Mouse (Mus musculus) cerebellum, postnatal 25 days (tissue): ENCODE data around the gene Dpp6.
A peak's percentile ranks its signal among the peaks of the same experiment; 100 is the strongest.

Experiments
- DNase-seq, 2 experiments: peaks; one replicate each; pipeline ENCODE4 v3.0.0; 2021; ENCODE audit warnings: mixed read lengths in 2 of 2

Gene Dpp6

DNA sequence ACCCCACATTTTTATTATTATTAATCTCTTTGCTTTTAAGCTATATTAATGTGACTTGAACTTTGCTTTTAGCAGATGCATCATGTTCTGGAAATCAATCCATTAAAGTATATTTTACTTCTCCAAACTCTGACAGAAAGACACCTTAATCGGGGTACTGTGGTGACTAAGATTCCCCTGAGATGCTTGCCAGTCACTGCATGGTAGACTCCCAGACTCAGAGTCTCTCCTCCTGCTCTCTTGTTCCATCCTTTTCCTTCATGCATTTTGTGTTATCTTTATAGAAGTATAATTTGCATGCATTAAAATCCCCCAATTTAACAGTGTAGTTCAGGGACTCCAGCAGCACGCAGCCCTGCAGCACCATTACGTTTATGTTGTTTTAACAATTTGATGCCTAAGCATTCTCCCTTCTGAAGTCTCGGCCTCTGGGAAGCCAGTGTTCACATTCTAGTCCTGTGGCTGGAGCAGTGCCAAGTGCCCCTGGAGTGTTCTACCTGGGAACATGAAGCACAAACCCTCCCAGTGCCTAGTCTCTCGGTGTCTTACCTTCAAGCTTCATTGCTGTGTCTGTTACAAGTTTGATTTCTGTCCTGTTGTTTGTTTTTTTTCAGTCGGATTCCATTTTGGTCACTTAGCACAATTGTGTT is 153.1 kb downstream of the Dpp6 start:
- peak; percentile 34 to 64 for DNase-seq

DNA sequence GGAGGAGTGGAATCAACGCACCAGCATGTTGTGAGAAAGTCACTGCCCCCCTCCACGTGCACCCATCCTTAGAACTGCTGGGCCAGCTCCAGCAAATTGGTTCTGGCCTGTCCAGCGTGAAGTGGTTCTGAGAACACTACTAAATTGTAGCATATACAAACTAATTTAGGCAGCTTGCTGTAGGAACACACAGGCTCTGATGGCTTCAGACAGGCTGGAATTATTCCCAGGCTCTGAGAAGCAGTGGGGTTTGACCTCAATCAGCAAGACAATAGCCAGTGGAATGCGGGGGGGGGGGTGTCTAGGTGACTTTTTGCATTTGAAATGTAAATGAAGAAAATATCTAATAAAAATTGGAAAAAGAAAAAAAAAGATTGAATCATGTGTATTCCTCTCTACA is 156.2 kb downstream of the Dpp6 start:
- no peak for DNase-seq

DNA sequence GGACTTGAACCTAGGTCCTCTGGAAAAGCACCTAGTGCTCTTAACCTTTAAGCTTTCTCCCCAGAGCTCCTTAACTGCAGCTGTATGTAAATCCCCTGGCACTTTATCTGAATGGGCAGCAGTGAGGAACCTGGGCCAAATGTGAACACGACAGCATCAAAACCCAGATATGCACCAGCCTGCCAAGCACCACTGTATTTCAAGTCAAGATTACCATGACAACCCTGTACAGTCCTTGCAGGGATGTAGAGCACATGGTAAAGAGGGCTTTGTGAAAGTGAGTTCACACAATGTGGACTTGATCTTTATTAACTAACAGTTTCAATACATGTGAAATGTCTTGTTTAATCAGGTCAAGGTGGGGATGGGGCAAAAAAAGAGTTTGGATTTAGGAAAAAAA is 162.3 kb downstream of the Dpp6 start:
- no peak for DNase-seq

DNA sequence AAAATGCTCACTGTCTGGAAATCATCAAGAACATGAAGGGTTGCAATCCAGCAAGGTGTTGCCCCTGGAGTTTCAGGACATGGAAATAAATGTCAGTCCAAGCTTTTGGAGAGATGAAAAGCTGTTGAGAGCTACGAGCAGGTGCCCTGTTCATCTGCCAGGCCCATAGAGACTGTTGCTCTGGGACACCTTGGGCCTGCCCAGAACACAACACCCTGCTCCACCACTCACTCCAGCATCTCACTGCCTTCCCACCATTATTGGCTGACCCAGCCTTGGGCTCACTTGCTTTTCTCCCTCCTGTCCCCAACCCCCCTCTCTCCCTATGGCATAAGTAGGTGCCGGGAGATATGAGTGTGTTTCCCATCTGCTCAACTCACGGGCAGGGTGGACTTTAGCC is 162.8 kb downstream of the Dpp6 start:
- DNase-seq: no peak

DNA sequence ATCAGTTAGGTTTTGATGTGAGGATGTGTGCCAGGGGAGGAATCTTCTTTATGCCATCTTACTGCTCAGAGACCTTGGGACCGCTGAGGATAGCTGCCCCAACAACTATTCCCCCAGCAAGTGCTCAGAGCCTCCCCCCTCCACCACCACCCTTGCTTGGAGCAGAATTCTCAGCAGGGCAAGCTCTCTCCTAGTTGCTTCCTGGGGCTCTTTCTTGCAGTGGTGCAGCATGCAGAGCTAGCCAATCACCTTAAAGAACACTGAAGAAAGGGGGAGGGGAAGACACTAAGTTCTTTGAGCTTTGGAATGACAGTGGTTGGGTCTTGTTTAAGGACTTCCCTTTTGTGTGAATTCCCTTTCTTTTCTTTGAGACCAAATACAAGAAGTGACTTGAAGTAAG is 168.1 kb downstream of the Dpp6 start:
- DNase-seq: no peak

DNA sequence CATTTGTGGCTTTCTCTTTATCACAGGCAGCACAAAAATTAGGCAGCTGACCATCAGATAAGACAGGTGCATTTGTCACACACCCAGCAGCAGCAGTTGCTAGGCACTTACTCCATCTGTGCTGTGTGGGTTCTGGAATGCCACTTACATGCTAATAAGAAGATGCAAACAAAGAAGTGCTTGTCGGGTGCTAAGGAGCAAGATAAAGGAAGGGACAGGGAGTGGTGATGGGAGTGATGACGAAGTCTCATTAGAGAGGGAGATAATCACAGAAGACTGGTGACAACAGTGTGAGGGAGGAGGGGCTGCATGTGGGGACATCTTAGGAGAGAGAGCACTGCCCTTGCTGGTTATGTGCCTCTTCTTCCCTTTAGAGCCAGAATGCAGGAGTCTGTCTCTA is 174.6 kb downstream of the Dpp6 start:
- DNase-seq: no peak

DNA sequence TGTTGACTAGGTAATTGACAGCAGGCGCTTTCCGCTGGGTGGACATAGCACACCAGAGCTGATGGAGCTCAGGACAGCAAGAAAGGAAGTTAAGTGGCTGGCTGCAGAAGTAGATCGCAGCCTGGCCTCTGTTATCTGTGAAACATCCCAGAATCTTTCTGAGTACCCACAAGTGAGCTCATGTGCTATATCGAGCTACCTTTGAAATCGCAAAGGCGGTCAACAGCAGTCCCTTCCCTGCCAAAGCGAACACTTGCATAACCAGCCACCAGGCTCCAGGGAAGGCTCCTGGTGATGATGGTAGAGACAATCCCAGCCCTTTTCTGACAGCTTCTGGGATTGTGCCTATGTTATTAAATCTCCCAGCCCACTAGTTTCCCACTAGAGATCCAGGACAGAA is 186.5 kb downstream of the Dpp6 start:
- DNase-seq: no peak

DNA sequence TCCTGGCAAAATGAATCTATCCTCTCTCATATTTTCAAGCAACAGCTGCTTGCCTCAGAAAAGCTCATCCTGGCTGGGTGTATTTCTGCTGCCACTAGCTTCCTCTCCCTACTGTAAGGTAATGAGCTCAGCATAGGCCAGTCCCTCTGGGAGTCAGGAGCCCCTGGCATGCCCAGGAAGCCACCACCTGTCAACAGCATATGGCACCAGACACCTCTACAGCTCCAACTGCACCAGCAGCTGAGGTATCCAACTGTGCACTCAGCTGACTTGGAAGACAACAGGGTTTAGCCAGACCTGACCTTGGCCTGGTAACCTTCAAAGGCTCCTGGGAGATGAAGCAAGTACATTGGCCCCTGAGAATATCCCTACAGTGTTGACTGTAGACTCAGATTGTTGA is 192.2 kb downstream of the Dpp6 start:
- DNase-seq: peak; percentile 89 to 90

DNA sequence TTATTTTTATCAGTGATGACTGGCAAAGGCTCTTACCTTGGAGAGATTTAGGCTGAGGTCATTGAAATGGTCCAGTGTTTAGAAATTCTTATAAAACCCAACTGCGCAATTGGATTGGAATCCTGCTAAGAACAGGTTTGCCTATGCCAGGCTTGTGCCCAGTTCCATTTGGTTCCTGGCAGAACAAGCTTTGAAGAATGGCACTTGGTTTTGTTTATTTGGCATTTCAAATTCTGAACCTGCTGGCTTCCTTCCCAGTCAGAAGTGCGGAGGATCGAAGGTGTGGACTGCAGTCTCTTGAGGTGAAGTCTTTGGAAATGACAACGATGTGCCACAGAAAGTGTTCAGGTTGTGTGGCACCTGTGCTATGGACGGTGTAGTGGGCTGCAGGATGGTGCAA is 193.6 kb downstream of the Dpp6 start:
- DNase-seq: peak; percentile 78 to 81

DNA sequence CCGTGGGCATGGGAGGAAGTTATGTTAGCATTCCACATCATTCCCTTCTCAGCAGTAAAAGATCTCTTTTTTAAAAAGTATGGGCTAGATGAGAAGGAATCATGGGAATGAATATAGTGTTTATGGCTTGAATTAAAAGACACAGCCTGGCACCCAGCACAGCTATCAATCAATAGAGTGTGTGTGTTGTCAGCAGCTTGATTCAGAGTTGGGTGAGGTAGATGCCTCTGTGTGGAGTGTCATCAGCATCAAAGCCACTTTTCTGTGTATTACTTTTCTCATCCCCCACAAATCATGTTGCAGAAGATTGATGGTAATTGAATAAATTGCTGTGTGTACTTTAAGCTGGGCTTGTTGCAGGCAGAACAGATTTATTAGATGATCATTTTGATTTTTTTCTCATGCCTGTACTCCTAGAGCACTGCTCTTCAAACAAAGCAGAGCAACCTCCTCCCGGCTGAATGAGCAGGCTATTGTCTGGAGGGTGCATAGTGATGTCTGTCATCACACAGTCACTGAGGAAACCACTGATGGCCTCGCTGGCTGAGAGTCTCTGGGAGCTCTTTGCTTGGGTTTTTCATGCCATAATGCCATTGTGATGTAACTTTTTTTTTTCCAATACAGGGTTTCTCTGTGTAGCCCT is 201.4 kb downstream of the Dpp6 start:
- DNase-seq: no peak

DNA sequence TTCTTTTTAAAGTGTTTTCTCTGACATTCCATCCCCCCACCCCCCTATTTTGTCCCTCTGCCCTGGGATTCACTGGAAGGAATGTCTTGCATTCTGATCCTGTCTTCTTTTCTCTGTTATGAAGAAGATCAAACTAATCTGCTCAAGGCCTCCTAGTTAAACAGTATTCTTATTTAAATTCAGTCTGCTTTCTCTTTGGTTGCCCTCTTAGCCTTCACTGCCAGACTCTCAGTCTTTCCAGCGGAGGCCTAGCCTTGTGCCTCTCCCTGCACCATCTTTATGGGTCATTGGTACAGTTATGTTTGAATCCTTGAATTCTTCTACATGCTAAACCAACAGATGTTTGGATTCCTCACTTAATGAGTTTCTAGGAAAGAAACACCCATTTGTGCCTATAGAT is 211.6 kb downstream of the Dpp6 start:
- DNase-seq: no peak

DNA sequence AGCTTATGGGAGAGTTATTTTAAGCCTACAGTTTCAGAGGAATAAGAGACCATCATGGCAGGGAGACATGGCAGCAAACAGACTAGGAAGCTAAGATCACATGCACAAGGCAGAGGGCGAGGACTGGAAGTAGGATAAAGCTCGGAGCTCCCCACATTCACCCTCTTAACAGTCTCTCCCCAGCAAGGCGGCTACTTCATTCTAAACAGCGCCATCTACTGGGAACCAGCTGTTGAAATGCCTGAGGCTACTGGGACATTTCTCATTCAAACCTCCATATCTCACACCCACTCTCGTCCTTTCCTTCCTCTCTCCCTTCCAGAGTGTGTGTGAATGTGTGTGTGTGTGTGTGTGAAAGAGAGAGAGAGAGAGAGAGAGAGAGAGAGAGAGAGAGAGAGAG is 212.8 kb downstream of the Dpp6 start:
- peak in 1 of 2 experiments; percentile 55 for DNase-seq

DNA sequence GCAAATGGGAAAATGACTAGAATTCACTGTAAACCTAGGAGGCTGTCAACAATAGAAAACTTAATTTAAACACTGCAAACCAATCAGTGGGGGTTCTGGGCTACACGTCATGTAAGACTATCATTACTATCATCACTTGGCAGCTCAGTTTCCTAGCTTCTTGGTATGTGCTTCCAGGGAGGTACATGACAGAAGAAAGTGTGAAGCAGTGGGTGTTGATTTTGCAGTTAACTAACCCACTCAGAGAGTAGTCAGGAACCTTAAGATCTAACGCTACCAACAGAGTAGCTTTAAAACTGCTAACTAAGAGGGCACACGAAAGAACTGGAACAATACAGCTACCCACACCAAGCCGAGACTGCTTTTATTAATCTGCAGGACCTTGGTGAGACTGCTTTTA is 217.9 kb downstream of the Dpp6 start:
- DNase-seq: no peak

DNA sequence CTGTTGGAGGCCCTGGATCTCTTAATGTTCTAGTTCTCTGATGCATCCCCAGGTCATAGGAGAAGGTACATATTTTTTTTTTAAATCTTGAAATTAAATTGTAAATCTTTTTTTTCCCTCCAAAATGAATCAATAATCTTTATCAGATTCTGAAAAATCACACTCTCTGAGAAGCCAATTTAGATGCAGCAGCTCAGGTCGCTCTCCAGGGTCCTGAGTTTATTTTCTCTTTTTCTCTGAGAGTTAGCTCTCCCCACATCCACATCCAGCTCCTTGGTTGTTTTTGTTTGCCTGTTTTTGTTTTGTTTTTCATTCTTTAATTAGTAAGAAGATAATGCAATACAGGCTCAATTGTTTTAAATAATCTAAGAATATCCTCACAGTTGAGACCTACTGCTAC is 218.3 kb downstream of the Dpp6 start:
- DNase-seq: no peak

DNA sequence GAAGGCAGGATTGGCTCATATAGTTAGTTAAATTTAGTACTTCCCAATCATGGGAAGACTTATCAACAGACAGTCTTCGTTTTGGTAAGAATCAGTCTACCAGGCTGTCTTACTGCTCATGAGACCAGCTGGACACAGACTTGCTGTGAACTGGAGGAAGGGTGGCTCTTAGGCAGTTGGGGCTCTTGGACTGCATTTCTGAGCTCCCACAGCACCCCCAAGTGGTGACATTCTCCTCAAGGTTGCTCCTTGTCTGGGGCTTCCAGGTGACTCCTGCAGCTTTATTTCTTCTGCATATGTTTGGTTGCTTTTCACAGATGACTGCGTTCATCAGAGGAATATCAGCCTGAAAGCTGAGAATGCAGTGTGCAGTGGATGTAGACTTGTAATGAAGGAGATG is 218.9 kb downstream of the Dpp6 start:
- DNase-seq: peak; percentile 89 to 96

DNA sequence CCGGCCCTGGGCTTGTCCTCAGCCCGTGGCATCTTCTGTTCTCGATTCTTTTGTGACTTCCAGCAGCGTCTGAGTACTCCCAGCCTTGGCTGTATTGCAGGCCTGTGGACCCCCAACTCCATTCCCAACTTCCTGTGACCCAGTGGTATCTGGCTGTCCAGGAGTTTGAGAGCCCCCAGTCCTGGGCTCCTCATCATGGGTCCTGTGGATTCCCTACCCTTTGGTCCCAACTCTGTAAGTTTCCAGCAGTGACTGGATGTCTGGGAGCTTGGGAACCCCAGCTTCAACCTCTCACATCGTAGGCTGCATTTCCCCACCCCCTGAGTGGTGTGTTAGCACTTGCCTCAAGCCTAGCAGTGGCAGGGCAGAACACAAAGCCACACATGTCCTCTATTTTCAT is 220.8 kb downstream of the Dpp6 start:
- no peak for DNase-seq

DNA sequence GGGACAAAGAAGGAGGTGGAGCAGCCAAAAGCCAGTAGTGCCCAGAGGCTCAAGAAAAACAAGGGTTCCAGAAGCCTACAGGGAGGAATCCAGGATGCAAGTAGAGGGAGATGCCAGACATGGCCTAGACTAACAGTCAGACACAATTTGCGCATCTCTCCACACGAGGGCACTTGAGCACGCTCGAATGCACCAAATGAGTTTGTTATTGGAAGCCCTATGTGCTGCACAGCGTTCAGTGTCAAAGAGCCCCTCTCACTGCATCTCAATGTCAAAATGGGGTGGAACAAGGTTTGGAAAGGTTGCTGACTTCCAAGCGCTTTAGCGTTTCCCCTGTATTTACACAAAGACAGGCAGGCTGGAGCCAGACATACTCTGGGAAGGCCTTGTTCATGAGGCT is 231.2 kb downstream of the Dpp6 start:
- peak; percentile 84 to 87 for DNase-seq

DNA sequence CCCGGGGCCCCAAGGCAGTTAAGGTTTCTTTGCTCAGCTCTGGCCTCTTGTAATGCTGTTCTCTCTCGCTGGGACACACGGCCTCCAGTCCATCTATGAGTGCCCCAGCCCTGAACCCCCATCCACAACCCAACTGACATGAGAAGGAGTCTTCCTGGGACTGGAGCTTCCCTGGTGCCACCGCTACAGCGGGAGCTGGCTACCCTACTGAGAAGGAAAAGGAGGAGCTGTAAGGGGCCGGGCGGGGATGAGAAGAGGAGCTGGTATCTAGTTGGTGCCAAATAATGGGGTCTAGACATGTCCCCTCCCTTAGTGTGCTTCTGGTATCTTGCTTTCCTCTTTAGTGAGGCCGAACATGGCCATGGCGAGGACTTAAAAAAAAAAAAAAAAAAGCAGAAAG is 231.9 kb downstream of the Dpp6 start:
- DNase-seq: peak; percentile 43

DNA sequence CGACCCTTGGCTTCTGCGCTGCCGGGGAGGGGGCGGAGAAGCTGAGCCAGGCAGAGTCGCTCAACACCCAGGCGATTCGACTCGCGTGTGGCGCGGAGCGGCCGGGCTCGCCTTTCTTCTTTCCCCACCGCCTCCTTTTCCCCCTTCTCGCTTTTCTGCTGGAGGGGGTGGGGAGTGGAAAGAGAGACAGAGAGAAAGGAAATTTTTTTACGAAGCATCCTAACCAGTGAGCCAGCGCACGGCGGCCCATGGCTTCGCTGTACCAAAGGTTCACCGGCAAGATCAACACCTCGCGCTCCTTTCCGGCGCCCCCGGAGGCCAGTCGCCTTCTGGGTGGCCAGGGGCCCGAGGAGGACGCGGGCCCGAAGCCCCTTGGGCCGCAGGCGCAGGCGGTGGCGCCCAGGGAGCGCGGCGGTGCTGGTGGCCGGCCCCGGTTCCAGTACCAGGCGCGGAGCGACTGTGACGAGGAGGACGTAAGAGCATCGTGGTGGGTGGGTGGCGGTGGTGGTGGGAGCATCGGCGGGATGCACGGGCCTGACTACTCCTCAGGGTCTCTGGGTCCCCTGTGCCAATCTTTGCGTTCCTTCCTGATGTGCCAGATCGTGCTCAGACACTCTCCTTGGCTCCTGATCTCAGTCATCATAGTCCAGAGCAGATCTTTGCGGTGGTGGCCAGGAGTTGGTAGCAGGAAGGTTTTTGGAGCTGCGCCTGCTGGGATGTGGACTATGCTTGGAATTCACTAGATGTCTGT is 232.5 kb downstream of the Dpp6 start:
- peak; percentile 65 to 67 for DNase-seq

DNA sequence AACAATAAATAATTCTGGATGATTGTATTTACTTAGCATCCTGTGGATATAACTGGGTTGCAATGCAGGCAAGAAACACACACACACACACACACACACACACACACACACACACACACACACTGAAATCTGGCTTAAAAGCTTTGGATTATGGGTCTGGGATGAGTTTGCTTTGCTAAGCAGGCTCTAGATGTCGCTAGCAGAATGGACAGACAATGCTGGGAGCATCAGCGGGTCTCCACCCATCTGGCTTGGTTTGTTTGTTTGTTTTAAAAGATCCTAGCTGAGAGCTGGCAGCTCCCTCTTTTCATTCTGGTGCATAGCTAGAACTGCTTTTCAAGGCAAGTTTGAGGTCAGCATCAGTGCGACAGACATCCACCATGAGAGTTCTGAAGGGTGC is 234.2 kb downstream of the Dpp6 start:
- peak; percentile 53 to 68 for DNase-seq

DNA sequence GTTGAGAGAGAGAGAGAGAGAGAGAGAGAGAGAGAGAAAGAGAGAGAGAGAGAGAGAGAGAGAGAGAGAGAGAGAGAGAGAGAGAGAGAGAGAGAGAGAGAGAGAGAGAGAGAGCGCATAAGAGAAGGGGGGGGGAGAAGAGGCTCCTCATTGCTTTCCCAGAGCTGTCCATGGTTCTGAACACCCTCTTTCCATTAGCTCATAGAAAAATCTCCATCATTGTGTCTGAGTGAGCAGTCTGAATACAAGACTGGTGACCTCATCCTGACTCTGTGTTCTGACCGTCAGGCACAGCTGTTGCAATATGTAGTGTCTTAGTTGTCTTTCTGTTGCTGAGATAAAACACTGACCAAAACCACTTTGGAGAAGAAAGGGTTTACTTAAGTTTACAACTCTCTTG is 235.4 kb downstream of the Dpp6 start:
- DNase-seq: no peak

DNA sequence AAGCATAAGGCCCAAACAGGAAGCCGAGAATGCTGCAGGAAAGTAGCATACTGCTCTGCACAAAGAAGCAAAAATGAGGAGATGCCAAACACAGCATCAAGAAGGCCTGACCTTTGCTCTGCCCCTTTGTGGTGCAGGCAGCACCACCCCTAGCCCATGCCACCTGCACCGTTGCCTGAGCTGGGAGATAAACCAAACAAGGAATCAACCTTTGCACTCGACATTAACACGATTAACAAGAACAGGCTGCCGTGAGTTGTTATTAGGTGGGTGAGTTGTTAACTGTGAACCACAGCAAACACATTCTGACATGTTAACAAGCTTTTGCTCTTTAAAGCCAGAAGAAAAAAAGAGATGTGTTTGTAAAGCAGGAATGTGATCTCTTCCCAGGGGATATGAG is 239.4 kb downstream of the Dpp6 start:
- DNase-seq: no peak

DNA sequence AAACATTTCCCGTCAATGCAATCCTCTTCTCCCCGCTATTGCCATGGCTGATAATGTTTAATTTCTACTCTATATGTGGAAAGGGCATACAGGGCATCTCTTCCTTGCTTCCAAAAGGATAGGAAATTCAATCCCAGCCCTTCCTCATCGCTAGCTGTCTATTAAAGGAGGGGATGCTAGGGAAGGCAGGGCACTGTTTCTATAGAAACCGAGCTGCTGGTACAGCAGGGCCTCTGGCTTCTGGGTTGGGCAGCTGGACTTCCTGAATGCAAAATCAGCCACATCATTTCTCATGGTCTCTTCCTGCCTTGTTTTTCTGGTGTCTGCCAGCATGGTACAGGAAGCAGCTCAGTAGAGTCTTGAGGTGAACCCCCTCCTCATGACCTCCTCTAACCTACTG is 243.1 kb downstream of the Dpp6 start:
- no peak for DNase-seq

DNA sequence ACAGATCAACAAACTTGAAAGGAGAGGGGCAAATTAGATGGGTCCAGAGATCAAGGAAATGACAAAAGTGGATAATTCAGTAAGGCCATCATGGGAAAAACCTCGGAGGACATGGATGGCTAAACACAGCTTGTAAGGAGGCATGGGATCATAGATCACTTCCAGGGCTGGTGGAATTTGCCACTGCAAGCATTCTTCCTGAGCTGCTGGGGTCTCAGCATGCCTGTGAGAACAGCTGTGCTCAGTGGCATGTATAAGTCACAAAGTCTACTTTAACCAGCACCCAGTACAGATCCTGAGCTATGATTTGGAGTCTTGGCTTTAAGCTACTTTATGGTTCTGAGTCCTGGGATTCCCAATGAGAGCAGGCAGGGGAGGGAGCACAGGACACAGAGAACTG is 246.9 kb downstream of the Dpp6 start:
- DNase-seq: no peak
